ENCODE assay signal across 8 mouse cellular contexts in the genomic region with DNA sequence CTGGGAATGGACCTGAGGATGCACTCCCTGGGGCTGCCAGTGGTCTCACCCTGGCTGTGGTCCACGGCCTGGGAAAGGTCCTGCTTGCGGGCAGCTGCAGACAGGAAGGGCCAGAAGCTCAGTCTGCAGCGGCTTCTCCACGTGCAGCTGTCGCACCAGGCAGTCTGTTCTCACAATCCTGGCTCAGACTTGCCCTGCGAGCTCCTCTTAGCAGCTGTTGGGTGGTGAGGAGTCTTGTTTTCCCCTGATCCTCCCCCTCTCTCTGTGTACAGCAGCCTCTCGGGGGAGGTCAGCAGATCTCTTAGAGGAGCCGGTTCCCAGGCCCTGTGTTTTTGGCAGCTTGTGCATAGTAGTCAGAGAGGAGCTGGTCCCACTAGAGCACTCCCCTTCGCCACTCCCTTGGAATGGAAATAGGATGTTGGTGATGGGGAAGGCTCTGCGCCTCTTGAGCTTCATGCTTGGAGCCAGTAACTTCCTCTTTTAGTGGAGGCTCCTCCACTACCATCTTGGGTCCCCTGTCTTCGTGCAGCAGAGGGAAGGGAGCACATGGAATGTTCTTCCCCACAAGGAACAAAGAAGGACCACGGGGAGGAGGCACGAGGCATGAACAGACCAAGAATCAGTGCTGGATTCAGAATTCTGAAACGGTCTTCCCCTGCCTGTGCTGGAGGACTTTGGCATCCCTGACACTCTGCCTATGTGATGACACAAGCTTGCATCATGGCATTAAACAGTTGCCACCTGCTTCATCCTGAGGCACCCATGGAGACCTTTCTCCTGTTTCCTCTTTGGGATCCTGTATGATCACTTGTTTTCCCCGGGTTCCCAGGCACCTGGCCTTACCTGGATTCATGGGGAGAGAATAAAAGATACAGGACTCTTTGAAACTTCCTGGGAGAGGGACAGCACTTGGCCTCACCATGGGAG. TPM values are rescaled to one million over a fixed set of nuclear protein-coding genes. Genes with fewer than 3 reads are reported as not detected.
A peak's percentile ranks its signal among the peaks of the same experiment; 100 is the strongest.
DNase-seq lines count a peak whose midpoint lies in the region; ATAC-seq and TF ChIP-seq lines count a peak whose summit lies in the region.

No protein-coding gene starts in this region.

- H3K9ac ChIP-seq in heart, embryonic 12.5 days: no peak overlapping the region
- H3K9ac ChIP-seq in kidney, embryonic 15.5 days: no peak overlapping the region
- H3K9ac ChIP-seq in midbrain, postnatal 0 days (replicated peaks; ENCODE audit: low read length, poor library complexity, severe bottlenecking): no peak overlapping the region

- peak; percentile 71 to 93 for DNase-seq in heart, adult 18-20 months
- peak; percentile 21 for DNase-seq in 416B (ENCODE audit: low read depth)
- peak; percentile 88 for DNase-seq in gastrocnemius, postnatal 25 days
- peak; percentile 73 for DNase-seq in midbrain, postnatal 0 days (ENCODE audit: low spot score)
- no peak for DNase-seq in spleen, adult 18-20 months

- H3K4me3 ChIP-seq in heart, embryonic 12.5 days: no peak overlapping the region
- H3K4me3 ChIP-seq in kidney, embryonic 15.5 days (replicated peaks): no peak overlapping the region
- no peak overlapping the region for H3K4me3 ChIP-seq in midbrain, postnatal 0 days (ENCODE audit: low read depth, low read length)

- ATAC-seq in heart, embryonic 12.5 days (ENCODE audit: insufficient number of reproducible peaks, low FRiP score): no peak
- ATAC-seq in kidney, embryonic 15.5 days (replicated peaks; ENCODE audit: low FRiP score): 0 out of 2 replicates have a peak, but pooled peaks have one; percentile 24
- ATAC-seq in midbrain, postnatal 0 days (ENCODE audit: low FRiP score): peak; percentile 38; the same call in 1 of the 2 replicates
- ATAC-seq in CD4-positive, CD25-positive, alpha-beta regulatory T cell, adult 4 months: no peak

- H3K4me2 ChIP-seq in heart, embryonic 12.5 days: no peak overlapping the region
- H3K4me2 ChIP-seq in kidney, embryonic 15.5 days: no peak overlapping the region
- H3K4me2 ChIP-seq in midbrain, postnatal 0 days (ENCODE audit: low read depth, low read length, poor library complexity, severe bottlenecking): no peak overlapping the region

- no peak overlapping the region for H3K27ac ChIP-seq in heart, embryonic 12.5 days (ENCODE audit: poor library complexity, severe bottlenecking)
- H3K27ac ChIP-seq in kidney, embryonic 15.5 days: peak overlapping the region; percentile 61; the same call in 1 of the 2 replicates
- H3K27ac ChIP-seq in midbrain, postnatal 0 days (ENCODE audit: low read depth, low read length): no peak overlapping the region

- no peaks in the 10 kb centered on the region for H3K9me3 ChIP-seq in heart, embryonic 12.5 days (replicated peaks)
- no peaks in the 10 kb centered on the region for H3K9me3 ChIP-seq in kidney, embryonic 15.5 days (replicated peaks)
- no peaks in the 10 kb centered on the region for H3K9me3 ChIP-seq in midbrain, postnatal 0 days (ENCODE audit: low read length)

- H3K36me3 ChIP-seq in heart, embryonic 12.5 days: peaks cover 24% of the 10 kb centered on the region
- peaks cover 30% of the 10 kb centered on the region for H3K36me3 ChIP-seq in kidney, embryonic 15.5 days
- H3K36me3 ChIP-seq in midbrain, postnatal 0 days (ENCODE audit: insufficient read depth, low read length): 0 out of 2 replicates have a peak, but pooled peaks cover 3% of the 10 kb centered on the region

- peaks cover 29% of the 10 kb centered on the region for H3K4me1 ChIP-seq in heart, embryonic 12.5 days (replicated peaks)
- peaks cover 25% of the 10 kb centered on the region for H3K4me1 ChIP-seq in kidney, embryonic 15.5 days
- no peaks in the 10 kb centered on the region for H3K4me1 ChIP-seq in midbrain, postnatal 0 days (ENCODE audit: insufficient read depth, low read length)

- no peak for TF ChIP-seq CTCF in midbrain, postnatal 0 days (IDR thresholded peaks at IDR 0.05)

- 66% methylated on average over 15 of the region's 15 CpGs for WGBS in heart, embryonic 12.5 days
- 52% methylated on average over 15 of the region's 15 CpGs for WGBS in kidney, embryonic 15.5 days
- 68% methylated on average over 15 of the region's 15 CpGs for WGBS in midbrain, postnatal 0 days

- no peaks in the 10 kb centered on the region for H3K27me3 ChIP-seq in heart, embryonic 12.5 days (replicated peaks)
- H3K27me3 ChIP-seq in kidney, embryonic 15.5 days: no peaks in the 10 kb centered on the region
- H3K27me3 ChIP-seq in midbrain, postnatal 0 days (ENCODE audit: insufficient read depth, low read length): no peaks in the 10 kb centered on the region

RNA-seq across cellular contexts. Expression of a gene that starts 14.3 kb away (rescaled TPM):
- total RNA-seq in heart, adult 18-20 months (2021): 10 to 100 TPM; 32.0 to 37.3 TPM
- 86.0 and 86.5 TPM in 2 replicates for polyA plus RNA-seq in heart, embryonic 12.5 days (2016; fragmentation: Nextera tagmentation; extraction: Ambion mirVana)
- total RNA-seq in gastrocnemius, postnatal 25 days (2021): 10 to 100 TPM; 38.8 to 40.7 TPM
- polyA plus RNA-seq in kidney, embryonic 15.5 days (2015; fragmentation: Nextera tagmentation; extraction: Ambion mirVana): 92.8 and 98.2 TPM in 2 replicates
- total RNA-seq in midbrain, postnatal 0 days (2014; rRNA removed): 92.4 and 99.1 TPM in 2 replicates
- polyA plus RNA-seq in midbrain, postnatal 0 days (2015; fragmentation: Nextera tagmentation; extraction: Ambion mirVana): 154 and 168 TPM in 2 replicates
- polyA plus RNA-seq in CD4-positive, CD25-positive, alpha-beta regulatory T cell, adult 4 months (2017; shearing (Covaris generic)): 10 to 100 TPM; 53.8 to 61.1 TPM

RNA-seq across cellular contexts. Expression of a gene that starts 33.4 kb away (rescaled TPM):
- total RNA-seq in heart, adult 18-20 months (2021): 1 to 10 TPM; 6.6 to 7.0 TPM
- polyA plus RNA-seq in heart, embryonic 12.5 days (2016; fragmentation: Nextera tagmentation; extraction: Ambion mirVana): 12.9 and 13.9 TPM in 2 replicates
- 1 to 10 TPM; 4.2 to 4.5 TPM for total RNA-seq in gastrocnemius, postnatal 25 days (2021)
- polyA plus RNA-seq in kidney, embryonic 15.5 days (2015; fragmentation: Nextera tagmentation; extraction: Ambion mirVana): 10.5 TPM in 2 replicates
- 5.3 and 6.1 TPM in 2 replicates for total RNA-seq in midbrain, postnatal 0 days (2014; rRNA removed)
- polyA plus RNA-seq in midbrain, postnatal 0 days (2015; fragmentation: Nextera tagmentation; extraction: Ambion mirVana): 1.1 and 1.6 TPM in 2 replicates
- polyA plus RNA-seq in CD4-positive, CD25-positive, alpha-beta regulatory T cell, adult 4 months (2017; shearing (Covaris generic)): 10 to 100 TPM; 21.1 to 26.9 TPM

RNA-seq across cellular contexts. Expression of a gene that starts 43.7 kb away (rescaled TPM):
- 100 to 1,000 TPM; 159 to 164 TPM for total RNA-seq in heart, adult 18-20 months (2021)
- 115 and 119 TPM in 2 replicates for polyA plus RNA-seq in heart, embryonic 12.5 days (2016; fragmentation: Nextera tagmentation; extraction: Ambion mirVana)
- 100 to 1,000 TPM; 176 to 216 TPM for total RNA-seq in gastrocnemius, postnatal 25 days (2021)
- 139 TPM in 2 replicates for polyA plus RNA-seq in kidney, embryonic 15.5 days (2015; fragmentation: Nextera tagmentation; extraction: Ambion mirVana)
- total RNA-seq in midbrain, postnatal 0 days (2014; rRNA removed): 54.3 and 66.5 TPM in 2 replicates
- polyA plus RNA-seq in midbrain, postnatal 0 days (2015; fragmentation: Nextera tagmentation; extraction: Ambion mirVana): 192 and 231 TPM in 2 replicates
- 100 to 1,000 TPM; 176 to 230 TPM for polyA plus RNA-seq in CD4-positive, CD25-positive, alpha-beta regulatory T cell, adult 4 months (2017; shearing (Covaris generic))

Comparison
In these comparisons a context has a peak if more than half of its experiments do, and no peak if none do; other contexts are left out.
1. DNase-seq: peak in heart, adult 18-20 months (2 of 2), 416B (single experiment), gastrocnemius, postnatal 25 days (single experiment) and midbrain, postnatal 0 days (single experiment); none in spleen, adult 18-20 months (0 of 2).
2. ATAC-seq: peak in kidney, embryonic 15.5 days (single experiment) and midbrain, postnatal 0 days (single experiment); none in heart, embryonic 12.5 days (single experiment) and CD4-positive, CD25-positive, alpha-beta regulatory T cell, adult 4 months (single experiment).